Mouse (Mus musculus): ENCODE data around the gene Slc22a6. TPM values are rescaled to one million over a fixed set of nuclear protein-coding genes. Genes with fewer than 3 reads are reported as not detected.

Gene Slc22a6
- polyA plus RNA-seq, 1 experiment from 2014 or later, result 0.10 TPM

DNA sequence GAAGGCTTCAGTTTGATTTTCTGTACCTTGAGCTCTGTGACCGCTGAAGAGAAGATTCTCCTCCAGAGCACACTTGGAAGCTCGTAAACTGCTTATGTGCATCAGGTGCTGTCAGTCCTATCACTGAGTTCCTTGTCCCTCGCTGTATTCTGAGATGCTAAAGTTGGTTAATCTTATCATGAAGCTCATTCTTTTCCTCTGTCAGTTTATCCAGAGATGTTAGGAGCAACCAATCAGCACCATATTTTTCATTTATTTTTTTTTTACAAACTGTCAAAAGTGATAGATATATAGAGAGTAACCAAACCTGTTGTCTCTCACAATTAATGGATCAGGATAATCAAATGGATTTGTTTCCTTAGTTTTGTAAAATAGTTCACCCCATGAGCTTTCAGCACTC lies 32.5 kb upstream of the Slc22a6 start:
- Histone ChIP-seq H3K4me2 (ENCODE audit: low read depth, low read length) (no peak overlapping the region), H3K27ac (replicated peaks; ENCODE audit: low read depth, low read length) (no peak overlapping the region), H3K9ac (replicated peaks; ENCODE audit: low read length) (no peak overlapping the region), H3K4me1 (ENCODE audit: control insufficient read depth, insufficient read depth, low read length) (no peaks in the 10 kb centered on the region), H3K27me3 (ENCODE audit: control insufficient read depth, insufficient read depth, low read length) (no peaks in the 10 kb centered on the region), H3K9me3 (replicated peaks; ENCODE audit: control insufficient read depth, low read length) (no peaks in the 10 kb centered on the region), H3K36me3 (replicated peaks; ENCODE audit: control insufficient read depth, insufficient read depth, low read depth, low read length) (no peaks in the 10 kb centered on the region), H3K4me3 (ENCODE audit: low read depth, low read length) (no peak overlapping the region)
- ATAC-seq (replicated peaks; ENCODE audit: insufficient number of reproducible peaks, low FRiP score, low TSS enrichment, low read depth) (no peak), DNase-seq (ENCODE audit: low spot score) (no peak)
- WGBS, result 90% methylated on average over 3 of the region's 3 CpGs

GRCm38 (mm10) chr19:8585899-8586298 lies 31.9 kb upstream of the Slc22a6 start:
- DNase-seq (ENCODE audit: low spot score) (no peak), ATAC-seq (replicated peaks; ENCODE audit: insufficient number of reproducible peaks, low FRiP score, low TSS enrichment, low read depth) (no peak)
- Histone ChIP-seq H3K36me3 (replicated peaks; ENCODE audit: control insufficient read depth, insufficient read depth, low read depth, low read length) (no peaks in the 10 kb centered on the region), H3K27me3 (ENCODE audit: control insufficient read depth, insufficient read depth, low read length) (no peaks in the 10 kb centered on the region), H3K4me1 (ENCODE audit: control insufficient read depth, insufficient read depth, low read length) (no peaks in the 10 kb centered on the region), H3K4me2 (ENCODE audit: low read depth, low read length) (no peak overlapping the region), H3K27ac (replicated peaks; ENCODE audit: low read depth, low read length) (no peak overlapping the region), H3K9ac (replicated peaks; ENCODE audit: low read length) (no peak overlapping the region), H3K4me3 (ENCODE audit: low read depth, low read length) (no peak overlapping the region), H3K9me3 (replicated peaks; ENCODE audit: control insufficient read depth, low read length) (no peaks in the 10 kb centered on the region)
- 68% methylated on average over 2 of the region's 2 CpGs for WGBS

DNA sequence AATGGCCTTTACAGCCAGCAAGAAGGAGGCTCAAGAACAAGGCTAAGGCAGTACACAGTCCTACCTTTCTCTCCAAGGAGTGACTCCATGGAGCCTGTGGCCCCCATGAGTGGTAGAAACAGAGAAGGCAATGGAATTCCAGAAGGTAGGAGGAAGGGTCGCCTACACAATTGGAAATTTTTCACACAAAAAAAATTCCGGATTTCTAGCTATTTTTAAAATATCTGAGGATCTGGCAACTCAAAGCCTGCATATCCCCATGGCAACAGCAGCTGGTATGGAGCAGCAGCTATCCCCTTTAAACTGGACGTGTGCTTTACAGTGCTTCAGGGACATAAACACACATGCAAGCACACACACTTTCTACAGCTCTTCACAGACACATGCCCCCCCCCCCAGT lies 31.5 kb upstream of the Slc22a6 start:
- no peak for ATAC-seq (replicated peaks; ENCODE audit: insufficient number of reproducible peaks, low FRiP score, low TSS enrichment, low read depth)
- WGBS, result 56% methylated on average over 3 of the region's 3 CpGs

DNA sequence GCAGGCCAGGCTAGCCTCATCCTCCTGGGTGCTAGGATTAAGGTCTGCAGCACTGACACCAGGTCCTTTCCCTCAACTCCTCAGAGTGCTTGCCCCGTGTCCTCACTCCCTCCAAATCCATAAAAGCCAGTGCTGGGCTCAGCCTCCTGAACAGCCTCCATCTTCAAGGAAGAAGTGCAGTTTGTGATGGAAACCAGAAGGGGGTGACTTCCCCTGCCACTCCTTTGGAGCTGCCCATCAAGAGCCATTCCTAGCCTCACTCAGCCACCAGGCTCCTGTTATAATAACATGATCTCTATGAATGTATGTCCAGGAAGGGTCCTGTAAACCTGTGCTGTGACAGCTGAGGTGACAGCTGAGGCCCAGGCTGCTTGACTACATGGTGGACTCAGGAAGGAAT lies 30.5 kb upstream of the Slc22a6 start:
- DNase-seq (ENCODE audit: low spot score) (no peak), ATAC-seq (replicated peaks; ENCODE audit: insufficient number of reproducible peaks, low FRiP score, low TSS enrichment, low read depth) (no peak)
- H3K27ac ChIP-seq (replicated peaks; ENCODE audit: low read depth, low read length), result no peak overlapping the region
- H3K9ac ChIP-seq (replicated peaks; ENCODE audit: low read length), result no peak overlapping the region
- no peaks in the 10 kb centered on the region for H3K27me3 ChIP-seq (ENCODE audit: control insufficient read depth, insufficient read depth, low read length)
- H3K4me1 ChIP-seq (ENCODE audit: control insufficient read depth, insufficient read depth, low read length), result no peaks in the 10 kb centered on the region; the same call in 1 of the 2 replicates
- H3K36me3 ChIP-seq (replicated peaks; ENCODE audit: control insufficient read depth, insufficient read depth, low read depth, low read length), result no peaks in the 10 kb centered on the region
- H3K4me2 ChIP-seq (ENCODE audit: low read depth, low read length), result no peak overlapping the region
- H3K9me3 ChIP-seq (replicated peaks; ENCODE audit: control insufficient read depth, low read length), result no peaks in the 10 kb centered on the region
- H3K4me3 ChIP-seq (ENCODE audit: low read depth, low read length), result no peak overlapping the region
- WGBS, result 43% methylated on average over 1 of the region's 1 CpGs

More for the DNA sequence above, 31.5 kb upstream of the Slc22a6 start:
- Histone ChIP-seq H3K4me2 (ENCODE audit: low read depth, low read length) (no peak overlapping the region), H3K9me3 (replicated peaks; ENCODE audit: control insufficient read depth, low read length) (no peaks in the 10 kb centered on the region), H3K27me3 (ENCODE audit: control insufficient read depth, insufficient read depth, low read length) (no peaks in the 10 kb centered on the region), H3K36me3 (replicated peaks; ENCODE audit: control insufficient read depth, insufficient read depth, low read depth, low read length) (no peaks in the 10 kb centered on the region), H3K9ac (replicated peaks; ENCODE audit: low read length) (no peak overlapping the region), H3K27ac (replicated peaks; ENCODE audit: low read depth, low read length) (no peak overlapping the region), H3K4me1 (ENCODE audit: control insufficient read depth, insufficient read depth, low read length) (no peaks in the 10 kb centered on the region; the same call in 1 of the 2 replicates), H3K4me3 (ENCODE audit: low read depth, low read length) (no peak overlapping the region)
- DNase-seq (ENCODE audit: low spot score), result no peak

DNA sequence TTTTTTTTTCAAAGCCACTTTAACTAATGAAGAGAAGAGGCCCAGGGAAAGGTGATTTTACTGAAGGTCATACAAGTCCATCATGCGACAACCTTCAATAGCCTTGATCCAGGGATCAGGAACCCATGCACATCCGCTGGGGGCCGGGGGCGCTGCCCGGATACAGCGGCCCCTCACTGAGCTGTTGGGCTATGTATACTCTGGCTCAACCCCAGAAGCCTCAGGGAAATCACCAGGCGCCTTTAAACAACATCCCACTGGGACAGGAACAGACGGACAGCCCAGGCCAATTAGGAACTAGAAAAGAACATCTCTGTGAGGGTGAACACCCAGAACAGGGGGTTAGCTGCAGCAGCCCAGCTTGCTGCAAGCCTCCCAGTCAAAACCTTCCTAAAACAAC lies 26.9 kb upstream of the Slc22a6 start, which contains the start of gene Slc22a8:
Slc22a8 (plus strand) TSS at position 301 of the 400 bp plus-strand sequence.
- H3K4me1 ChIP-seq (ENCODE audit: control insufficient read depth, insufficient read depth, low read length), result peaks cover 3% of the 10 kb centered on the region; the same call in 1 of the 2 replicates
- no peak within 1 kb of the TSS for H3K9ac ChIP-seq (replicated peaks; ENCODE audit: low read length)
- no peaks in the 10 kb centered on the region for H3K36me3 ChIP-seq (replicated peaks; ENCODE audit: control insufficient read depth, insufficient read depth, low read depth, low read length)
- DNase-seq (ENCODE audit: low spot score) (no peak), ATAC-seq (replicated peaks; ENCODE audit: insufficient number of reproducible peaks, low FRiP score, low TSS enrichment, low read depth) (no peak)
- no peak within 1 kb of the TSS for H3K4me2 ChIP-seq (ENCODE audit: low read depth, low read length)
- no peak within 1 kb of the TSS for H3K4me3 ChIP-seq (ENCODE audit: low read depth, low read length)
- 68% methylated on average over 8 of the region's 8 CpGs for WGBS
- H3K9me3 ChIP-seq (replicated peaks; ENCODE audit: control insufficient read depth, low read length), result no peaks in the 10 kb centered on the region
- no peaks in the 10 kb centered on the region for H3K27me3 ChIP-seq (ENCODE audit: control insufficient read depth, insufficient read depth, low read length)
- H3K27ac ChIP-seq (replicated peaks; ENCODE audit: low read depth, low read length), result no peak within 1 kb of the TSS

GRCm38 (mm10) chr19:8592155-8592554 lies 25.7 kb upstream of the Slc22a6 start:
- no peak overlapping the region for H3K4me2 ChIP-seq (ENCODE audit: low read depth, low read length)
- no peak overlapping the region for H3K27ac ChIP-seq (replicated peaks; ENCODE audit: low read depth, low read length)
- no peak for DNase-seq (ENCODE audit: low spot score)
- H3K9ac ChIP-seq (replicated peaks; ENCODE audit: low read length), result no peak overlapping the region
- no peaks in the 10 kb centered on the region for H3K36me3 ChIP-seq (replicated peaks; ENCODE audit: control insufficient read depth, insufficient read depth, low read depth, low read length)
- no peaks in the 10 kb centered on the region for H3K9me3 ChIP-seq (replicated peaks; ENCODE audit: control insufficient read depth, low read length)
- H3K4me1 ChIP-seq (ENCODE audit: control insufficient read depth, insufficient read depth, low read length), result peaks cover 3% of the 10 kb centered on the region; the same call in 1 of the 2 replicates
- H3K27me3 ChIP-seq (ENCODE audit: control insufficient read depth, insufficient read depth, low read length), result no peaks in the 10 kb centered on the region
- 60% methylated on average over 2 of the region's 2 CpGs for WGBS
- ATAC-seq (replicated peaks; ENCODE audit: insufficient number of reproducible peaks, low FRiP score, low TSS enrichment, low read depth), result no peak
- H3K4me3 ChIP-seq (ENCODE audit: low read depth, low read length), result no peak overlapping the region

GRCm38 (mm10) chr19:8592873-8593408 lies 24.9 kb upstream of the Slc22a6 start:
- WGBS, result 71% methylated on average over 6 of the region's 6 CpGs
- H3K9ac ChIP-seq (replicated peaks; ENCODE audit: low read length), result no peak overlapping the region
- ATAC-seq (replicated peaks; ENCODE audit: insufficient number of reproducible peaks, low FRiP score, low TSS enrichment, low read depth), result no peak

DNA sequence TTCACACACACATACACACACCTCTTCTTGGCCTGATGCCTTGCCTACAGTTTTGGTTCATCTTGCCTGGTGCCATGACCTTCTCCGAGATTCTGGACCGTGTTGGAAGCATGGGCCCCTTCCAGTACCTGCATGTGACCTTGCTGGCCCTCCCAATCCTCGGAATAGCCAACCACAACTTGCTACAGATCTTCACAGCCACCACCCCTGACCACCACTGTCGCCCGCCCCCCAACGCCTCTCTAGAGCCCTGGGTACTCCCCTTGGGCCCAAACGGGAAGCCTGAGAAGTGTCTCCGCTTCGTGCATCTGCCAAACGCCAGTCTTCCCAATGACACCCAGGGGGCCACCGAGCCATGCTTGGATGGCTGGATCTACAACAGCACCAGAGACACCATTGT lies 24.0 kb upstream of the Slc22a6 start:
- 84% methylated on average over 11 of the region's 11 CpGs for whole genome bisulfite sequencing
- Histone ChIP-seq H3K27ac (replicated peaks; ENCODE audit: low read depth, low read length) (no peak overlapping the region), H3K27me3 (ENCODE audit: control insufficient read depth, insufficient read depth, low read length) (no peaks in the 10 kb centered on the region), H3K9ac (replicated peaks; ENCODE audit: low read length) (no peak overlapping the region), H3K36me3 (replicated peaks; ENCODE audit: control insufficient read depth, insufficient read depth, low read depth, low read length) (no peaks in the 10 kb centered on the region), H3K4me3 (ENCODE audit: low read depth, low read length) (no peak overlapping the region), H3K4me2 (ENCODE audit: low read depth, low read length) (no peak overlapping the region), H3K4me1 (ENCODE audit: control insufficient read depth, insufficient read depth, low read length) (peaks cover 3% of the 10 kb centered on the region; the same call in 1 of the 2 replicates), H3K9me3 (replicated peaks; ENCODE audit: control insufficient read depth, low read length) (no peaks in the 10 kb centered on the region)
- DNase-seq (ENCODE audit: low spot score) (no peak), ATAC-seq (replicated peaks; ENCODE audit: insufficient number of reproducible peaks, low FRiP score, low TSS enrichment, low read depth) (no peak)

More at GRCm38 (mm10) chr19:8592873-8593408, 24.9 kb upstream of the Slc22a6 start:
- Histone ChIP-seq H3K9me3 (replicated peaks; ENCODE audit: control insufficient read depth, low read length) (no peaks in the 10 kb centered on the region), H3K4me2 (ENCODE audit: low read depth, low read length) (no peak overlapping the region), H3K4me3 (ENCODE audit: low read depth, low read length) (no peak overlapping the region), H3K27me3 (ENCODE audit: control insufficient read depth, insufficient read depth, low read length) (no peaks in the 10 kb centered on the region), H3K4me1 (ENCODE audit: control insufficient read depth, insufficient read depth, low read length) (peaks cover 3% of the 10 kb centered on the region; the same call in 1 of the 2 replicates), H3K27ac (replicated peaks; ENCODE audit: low read depth, low read length) (no peak overlapping the region), H3K36me3 (replicated peaks; ENCODE audit: control insufficient read depth, insufficient read depth, low read depth, low read length) (no peaks in the 10 kb centered on the region)
- DNase-seq (ENCODE audit: low spot score), result no peak
